Mouse (Mus musculus) layer of hippocampus, postnatal 14 days (tissue): ENCODE data around the gene Tmeff1. TPM values are rescaled to one million over a fixed set of nuclear protein-coding genes. Genes with fewer than 3 reads are reported as not detected.
A peak's percentile ranks its signal among the peaks of the same experiment; 100 is the strongest.

Experiments used
- DNase-seq, 2 experiments: peaks; one replicate each; pipeline ENCODE4 v3.0.0; 2021 to 2022; ENCODE audit warnings: low spot score in 2 of 2, mixed read lengths in 1 of 2
- long read RNA-seq, 2 experiments: library from polyadenylated mRNA; stranded (forward); transcript quantifications; one replicate each; pipeline ENCODE4 v2.0.0; 2021
- total RNA-seq, 2 experiments: library from RNA; stranded (reverse); gene quantifications; 2 replicates each; pipeline ENCODE4 v1.2.3; 2021

The Tmeff1 gene
- 100 to 1,000 TPM; 138 to 147 TPM for total RNA-seq
- long read RNA-seq, experiment 1, transcript Tmeff1-203 (10 exons, 1,426 nt) = major isoform, 59 of 124 reads
- long read RNA-seq, experiment 1, transcript Tmeff1-201 (10 exons, 2,461 nt) = minor isoform, 23 of 124 reads
- long read RNA-seq, experiment 1, partial matches to known transcripts = 7 of 124 reads
- long read RNA-seq, experiment 1, other reads (novel, unspliced or antisense) = 35 of 124 reads
- long read RNA-seq, experiment 2, transcript Tmeff1-201 (10 exons, 2,461 nt) = minor isoform, 26 of 160 reads
- long read RNA-seq, experiment 2, transcript Tmeff1-203 (10 exons, 1,426 nt) = major isoform, 75 of 160 reads
- long read RNA-seq, experiment 2, partial matches to known transcripts = 10 of 160 reads
- long read RNA-seq, experiment 2, other reads (novel, unspliced or antisense) = 49 of 160 reads

DNA sequence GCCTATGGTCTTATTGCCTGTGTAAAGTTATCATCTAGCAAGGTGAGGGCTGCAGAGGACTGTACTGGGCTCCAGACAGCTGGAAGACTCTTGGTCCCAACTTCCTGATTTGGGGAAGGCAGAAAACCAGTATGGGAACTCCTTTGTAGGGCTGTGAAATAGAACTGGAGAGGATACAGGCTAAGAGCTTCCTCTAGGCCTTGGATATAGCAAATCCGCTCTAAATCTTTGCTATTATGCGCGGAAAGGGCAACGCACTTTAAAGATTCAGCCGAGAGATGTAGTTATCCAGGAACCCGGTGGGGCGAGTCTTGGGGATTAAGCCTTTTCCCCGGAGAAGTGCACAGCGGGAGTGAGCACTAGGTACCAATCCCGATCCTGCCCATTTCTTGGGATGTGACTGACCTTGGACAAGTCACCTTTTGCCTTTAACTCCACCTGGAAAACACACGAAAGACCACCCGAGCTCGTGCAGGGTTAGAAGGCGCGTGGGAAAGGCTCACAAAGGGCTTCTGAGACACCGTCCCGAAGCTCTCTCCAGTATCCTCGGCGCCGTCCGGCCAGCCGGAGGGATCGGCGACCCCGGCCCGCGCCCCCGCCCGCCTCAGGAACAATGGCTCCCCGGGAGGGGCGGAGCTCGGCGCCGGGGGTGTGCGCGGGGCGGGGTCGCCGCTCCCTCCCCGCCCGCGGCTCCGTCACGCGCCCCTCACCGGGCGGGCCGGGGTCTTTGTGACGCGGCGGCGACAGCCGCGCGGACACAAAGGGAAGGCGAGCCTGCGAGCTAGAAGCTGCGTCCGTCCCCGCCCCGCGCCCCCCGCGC lies at the start of gene Tmeff1:
Tmeff1 (plus strand) TSS at position 754 of the 820 bp plus-strand sequence.
- peak; percentile 54 to 58 for DNase-seq

DNA sequence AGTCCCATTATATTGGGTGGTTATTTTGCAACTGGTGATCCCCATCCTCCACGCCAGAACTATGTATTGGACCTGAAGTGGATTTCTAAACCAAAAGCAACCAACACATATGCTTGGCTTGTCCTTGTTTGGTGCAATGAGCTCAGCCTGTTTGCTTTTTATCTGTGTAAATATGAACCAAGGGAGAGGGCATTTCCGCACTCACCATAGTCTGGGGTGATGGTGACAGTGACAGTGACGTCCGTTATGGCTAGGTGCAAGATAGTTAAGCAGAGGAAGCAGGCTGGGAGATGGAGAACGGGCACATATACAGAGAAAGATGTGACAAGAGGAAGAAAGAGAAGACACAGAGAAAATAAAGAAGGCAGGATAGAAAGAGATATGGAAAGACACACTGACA lies 48.7 kb upstream of the Tmeff1 start:
- no peak for DNase-seq

DNA sequence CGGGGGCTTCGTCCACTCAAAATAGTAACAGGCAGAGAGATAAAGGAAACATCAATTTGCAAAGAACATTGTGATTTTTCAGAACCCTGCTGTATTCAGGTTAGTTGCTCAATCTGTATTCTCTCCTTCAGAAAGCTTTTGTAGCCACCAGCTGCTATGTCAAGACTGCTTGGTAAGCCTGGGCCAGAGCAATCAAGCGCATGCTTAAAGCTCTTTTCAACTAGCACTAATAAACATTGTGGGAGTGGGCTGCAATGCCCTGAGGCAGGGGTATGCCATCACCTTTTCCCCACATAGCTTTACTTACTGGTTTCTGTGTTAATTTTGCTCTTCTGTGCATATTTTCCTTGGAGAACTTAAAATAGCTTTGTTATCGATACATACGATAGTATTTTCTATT lies 48.0 kb upstream of the Tmeff1 start:
- no peak for DNase-seq

DNA sequence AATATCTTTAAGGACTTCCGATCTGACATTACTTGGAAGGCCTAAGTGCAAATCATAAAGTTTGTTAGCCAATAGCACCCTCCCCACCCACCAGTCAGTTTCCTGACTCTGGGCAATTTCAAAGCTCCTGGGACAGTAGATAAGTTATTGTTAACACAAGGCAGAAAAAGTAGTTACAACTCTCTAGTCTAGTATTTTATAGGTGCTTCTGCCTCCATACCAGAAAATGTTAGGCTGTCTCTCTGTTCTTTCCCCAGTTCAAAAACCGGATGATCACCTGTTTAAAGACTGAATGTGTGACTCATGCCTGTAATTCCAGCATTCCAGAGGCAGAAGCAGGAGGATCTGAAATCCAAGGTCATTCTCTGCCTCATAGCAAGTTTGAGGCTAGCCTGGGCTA lies 46.4 kb upstream of the Tmeff1 start:
- no peak for DNase-seq

DNA sequence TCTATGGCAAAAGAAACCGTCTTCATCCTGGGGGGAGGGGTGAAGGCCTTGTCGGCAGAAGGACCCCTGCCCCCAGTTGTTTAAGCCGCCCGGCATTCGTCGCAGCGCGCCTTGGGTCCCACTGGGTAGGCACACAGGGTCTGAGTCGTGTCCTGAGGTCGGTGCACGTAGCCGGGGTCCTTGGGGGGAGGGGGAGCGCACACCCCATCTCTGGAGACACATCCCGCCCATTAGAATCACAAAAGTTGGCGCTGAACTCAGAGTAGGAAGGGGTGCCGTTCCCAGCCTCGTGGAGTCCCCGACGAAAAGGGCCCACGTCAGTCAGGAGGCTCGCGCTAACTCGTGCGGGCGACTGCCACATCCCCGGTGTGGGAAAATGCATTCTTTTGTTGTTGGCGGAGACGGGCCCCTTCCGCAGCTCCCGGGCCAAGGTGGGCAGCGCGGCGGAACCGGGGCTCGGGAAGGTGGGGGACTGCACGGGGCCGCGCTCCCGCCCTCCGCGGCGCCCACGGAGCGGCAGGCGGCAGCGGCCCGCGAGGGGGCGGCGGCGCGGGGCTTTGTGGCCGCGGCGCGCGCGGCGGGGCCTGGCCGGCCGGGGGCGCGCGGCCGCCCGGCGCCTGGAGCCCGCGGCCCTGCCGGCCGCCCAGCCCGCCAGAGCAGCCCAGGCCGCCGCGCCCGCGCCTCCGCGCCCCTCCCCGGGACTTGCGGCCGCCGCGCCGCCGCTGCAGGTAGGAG lies 45.0 kb upstream of the Tmeff1 start, which contains the start of gene Msantd3:
Msantd3 (plus strand) TSS at position 95 of the 735 bp plus-strand sequence.
- DNase-seq = peak; percentile 55 to 58

DNA sequence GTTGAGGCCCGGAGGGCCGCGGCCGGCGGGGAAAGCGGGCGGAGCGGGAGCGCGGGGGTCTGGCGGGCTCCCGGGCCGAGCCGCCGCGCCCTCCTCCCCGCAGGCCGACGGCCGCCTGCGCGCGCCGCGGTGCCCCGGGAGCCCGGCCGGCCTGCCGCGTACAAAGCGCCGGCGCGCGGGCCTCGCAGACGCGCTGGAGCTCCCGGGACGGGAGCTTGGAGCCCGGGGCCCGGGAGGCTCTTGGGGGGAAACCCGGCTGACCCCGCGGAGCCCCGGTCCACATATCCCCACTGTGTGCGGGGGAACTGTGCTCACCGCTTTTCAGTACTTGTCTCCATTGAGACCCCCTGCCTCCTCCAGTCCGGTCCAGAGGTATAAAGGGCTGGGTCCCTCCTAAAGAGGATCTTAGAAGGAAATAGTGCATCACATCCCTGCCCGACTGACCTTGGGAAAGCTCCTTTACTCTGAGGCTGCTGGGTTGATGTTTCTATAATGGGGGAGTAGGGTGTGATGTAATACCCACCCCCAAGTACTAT lies 44.3 kb upstream of the Tmeff1 start:
- DNase-seq = no peak

DNA sequence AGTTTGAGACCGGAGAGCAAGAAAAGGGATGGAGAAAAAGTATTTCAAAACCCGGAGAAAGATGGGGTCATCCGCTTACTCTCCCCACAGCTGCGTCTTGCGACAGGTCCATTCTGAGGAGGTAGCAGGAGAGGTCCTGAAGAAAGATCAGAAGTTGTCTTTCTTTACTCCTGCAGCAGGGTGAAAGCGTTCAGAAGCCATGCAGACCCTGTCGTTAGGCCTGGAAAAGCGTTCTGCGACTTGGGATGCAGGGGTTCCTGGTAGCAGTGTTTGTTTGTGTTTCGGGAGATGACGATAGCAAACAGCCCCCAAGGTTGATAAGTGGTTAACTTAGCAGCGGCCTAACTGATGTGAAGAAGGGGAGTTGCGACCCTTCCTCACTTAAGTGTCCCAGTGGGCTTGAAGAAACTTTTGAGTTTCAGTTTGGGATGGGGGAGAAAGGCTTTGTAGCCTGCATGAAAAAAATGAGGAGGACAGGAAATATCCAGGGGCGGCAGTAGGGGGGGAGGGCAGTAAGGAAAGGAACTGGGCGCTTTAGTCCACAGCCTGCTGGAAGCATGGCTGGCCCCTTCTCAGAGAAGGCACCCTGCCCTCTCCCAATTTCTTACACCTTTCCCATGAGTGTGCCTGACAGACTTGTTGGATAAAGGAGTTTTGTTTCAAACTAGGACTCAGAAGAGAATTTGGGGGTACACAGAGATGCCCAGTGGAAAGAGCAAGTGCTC lies 43.3 kb upstream of the Tmeff1 start:
- no peak for DNase-seq

DNA sequence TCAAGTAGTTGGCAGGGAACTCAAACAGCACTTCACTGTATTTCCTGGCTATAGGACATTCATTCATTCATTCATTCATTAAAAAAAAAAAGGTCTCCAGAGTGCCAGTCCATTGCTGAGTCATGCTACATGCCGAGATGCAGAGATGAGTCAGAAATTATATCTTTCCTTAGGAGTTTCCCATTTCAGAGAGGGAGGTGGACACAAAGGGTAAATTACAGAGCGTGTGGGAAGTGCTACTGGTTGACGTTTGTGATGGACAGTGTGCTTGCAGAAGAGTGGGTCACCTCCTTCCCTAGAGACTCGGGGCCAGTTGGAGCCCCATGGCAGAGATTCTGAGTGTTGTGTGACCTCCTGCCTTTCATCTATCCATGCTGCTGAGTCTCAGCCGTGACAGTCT lies 42.6 kb upstream of the Tmeff1 start:
- DNase-seq = no peak

DNA sequence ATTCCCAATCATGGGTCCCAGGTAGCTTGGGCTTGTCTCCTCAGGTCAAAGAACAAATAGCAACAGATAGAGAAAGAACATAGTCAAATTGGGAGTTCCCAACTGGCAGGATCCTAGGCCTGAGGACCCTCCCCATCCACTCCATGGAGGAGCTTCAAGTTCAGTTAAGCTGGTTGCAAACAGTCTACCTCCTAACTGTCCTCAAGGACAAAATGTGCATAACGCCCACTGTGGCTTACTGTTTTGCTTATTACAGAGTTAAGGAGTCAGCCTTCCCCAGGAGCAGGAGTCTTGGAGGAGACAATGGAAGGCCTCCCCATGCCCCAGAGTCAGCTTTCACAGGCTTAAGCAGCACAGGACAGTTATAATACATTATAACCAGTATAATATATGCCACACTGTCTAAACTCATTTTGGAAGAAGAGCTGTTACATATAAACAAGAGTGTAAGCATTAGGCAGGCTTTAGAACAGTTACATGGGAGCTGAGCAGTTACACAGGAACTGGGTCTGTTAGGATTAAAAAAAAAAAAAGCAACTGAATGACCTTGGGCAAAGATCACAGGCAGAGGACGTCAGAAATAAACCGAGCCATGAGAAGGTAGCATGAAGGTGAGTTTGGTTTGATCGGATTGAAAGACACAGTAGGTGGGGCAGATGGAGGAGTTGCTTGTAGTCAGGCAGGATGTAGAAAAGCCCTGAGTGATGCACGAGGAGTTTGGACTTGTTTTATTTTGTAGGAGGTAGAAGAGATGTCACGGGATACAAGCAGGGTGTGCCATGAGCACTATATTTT lies 41.7 kb upstream of the Tmeff1 start:
- no peak for DNase-seq

DNA sequence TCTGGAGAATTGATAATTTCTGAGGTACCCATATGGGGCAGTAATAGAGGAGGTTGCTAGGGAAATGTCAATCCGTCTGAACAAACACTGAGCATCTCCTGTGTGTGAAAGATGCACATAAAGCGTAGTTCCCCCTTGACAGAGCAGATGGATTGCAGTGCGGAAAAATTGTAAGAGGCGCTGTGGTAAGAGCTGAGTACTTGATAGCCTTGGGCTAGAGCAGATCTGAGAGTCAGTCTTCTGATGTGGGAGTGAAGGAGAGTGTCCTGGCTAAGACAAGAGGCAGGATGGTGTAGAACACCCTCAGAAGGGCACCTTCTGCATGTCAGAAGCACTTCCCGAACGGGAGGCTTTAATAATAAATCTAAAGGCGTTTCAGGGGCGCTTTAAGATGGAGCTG lies 40.8 kb upstream of the Tmeff1 start:
- DNase-seq = no peak

DNA sequence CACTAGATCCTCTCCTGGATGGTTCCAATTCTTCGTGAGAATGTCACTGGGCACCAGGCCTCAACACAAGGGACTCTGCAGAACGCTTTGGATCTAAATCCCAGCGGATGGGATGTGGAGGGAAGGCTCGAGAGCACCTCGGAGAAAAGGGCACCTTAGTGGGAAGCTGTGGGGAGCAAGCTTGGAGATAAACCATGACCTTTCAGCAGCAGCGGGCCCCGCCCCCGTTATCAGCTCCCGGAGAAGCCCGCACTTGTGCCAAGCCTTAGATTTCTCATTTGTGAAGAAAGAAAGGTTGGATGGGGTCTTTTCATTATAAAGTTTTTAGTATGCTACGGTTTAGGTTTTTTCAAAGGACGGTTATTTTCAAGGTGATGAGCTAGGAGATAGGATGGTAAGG lies 39.0 kb upstream of the Tmeff1 start:
- DNase-seq = no peak

DNA sequence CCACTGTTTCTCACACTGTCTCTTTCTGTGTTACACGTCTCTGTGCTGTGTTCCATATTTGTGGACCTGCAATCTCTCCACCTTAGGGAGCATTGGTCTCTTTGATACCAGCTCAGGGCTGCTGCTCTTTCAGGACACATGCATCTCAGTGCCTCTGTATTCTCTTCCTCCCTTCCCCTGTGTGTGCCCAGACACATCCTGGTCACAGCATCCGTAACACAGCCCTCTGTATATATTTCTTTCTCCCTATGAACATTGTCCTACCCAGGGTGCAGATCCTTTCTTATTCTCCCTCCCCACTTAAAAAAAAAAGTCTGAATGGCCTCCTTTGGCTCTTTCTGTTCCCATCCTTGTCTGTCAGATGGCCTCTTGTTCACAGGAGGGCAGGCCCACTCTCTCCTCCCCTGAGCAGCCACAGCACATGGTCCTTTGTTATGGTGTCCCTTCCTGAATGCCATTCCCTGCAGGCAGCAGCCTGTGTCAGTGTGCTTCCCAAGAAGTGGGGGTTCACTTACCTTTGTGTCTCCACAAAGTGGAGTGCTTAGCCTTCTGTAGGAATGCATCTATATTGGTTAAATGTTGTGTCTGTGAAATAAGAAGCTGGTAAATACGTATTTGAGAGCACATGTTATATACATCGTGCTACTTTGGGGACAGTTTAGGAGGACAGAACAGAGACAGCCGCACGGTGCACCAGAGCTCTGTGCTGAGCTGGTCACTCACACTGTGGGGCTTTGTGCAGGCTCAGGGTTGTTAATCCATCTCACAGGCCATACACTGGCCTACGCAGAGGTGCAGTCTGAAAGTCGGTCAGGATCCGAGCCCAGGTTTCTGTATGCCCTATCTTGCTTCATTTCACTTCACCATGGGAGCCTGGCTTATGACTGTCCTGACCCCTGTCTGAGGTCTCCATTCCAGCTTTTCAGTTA lies 38.1 kb upstream of the Tmeff1 start:
- DNase-seq = no peak

DNA sequence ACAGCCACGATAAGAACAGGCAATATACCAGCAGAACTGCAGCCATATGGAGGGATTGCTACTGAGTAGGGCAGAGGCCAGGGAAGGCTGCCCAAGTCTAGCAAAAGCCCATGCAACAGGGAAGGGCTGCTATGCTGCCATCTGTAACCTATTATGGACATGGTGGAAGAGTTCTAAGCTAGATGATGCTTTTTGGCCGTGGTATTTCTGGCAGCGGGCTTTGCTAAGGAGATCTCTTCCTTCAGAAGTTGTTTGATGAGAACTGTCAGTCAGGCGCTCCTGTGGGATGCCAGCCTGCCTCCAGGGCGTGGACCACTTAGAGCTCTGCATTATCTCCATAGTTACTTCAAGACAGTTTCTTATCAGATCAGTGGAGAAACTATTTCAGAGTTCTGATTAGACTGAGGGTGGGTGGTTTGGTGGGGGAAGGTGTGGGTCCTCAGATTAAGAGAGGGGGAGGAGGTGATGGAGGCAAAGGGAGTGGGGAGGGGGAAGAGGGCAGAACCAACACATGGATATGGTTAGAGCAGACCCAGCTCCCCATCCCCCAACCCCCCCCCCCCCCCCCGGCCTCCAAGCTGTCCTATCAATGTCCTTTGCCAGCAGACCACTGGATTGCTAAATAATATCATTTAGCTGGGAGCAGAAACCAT lies 36.5 kb upstream of the Tmeff1 start:
- DNase-seq = no peak

DNA sequence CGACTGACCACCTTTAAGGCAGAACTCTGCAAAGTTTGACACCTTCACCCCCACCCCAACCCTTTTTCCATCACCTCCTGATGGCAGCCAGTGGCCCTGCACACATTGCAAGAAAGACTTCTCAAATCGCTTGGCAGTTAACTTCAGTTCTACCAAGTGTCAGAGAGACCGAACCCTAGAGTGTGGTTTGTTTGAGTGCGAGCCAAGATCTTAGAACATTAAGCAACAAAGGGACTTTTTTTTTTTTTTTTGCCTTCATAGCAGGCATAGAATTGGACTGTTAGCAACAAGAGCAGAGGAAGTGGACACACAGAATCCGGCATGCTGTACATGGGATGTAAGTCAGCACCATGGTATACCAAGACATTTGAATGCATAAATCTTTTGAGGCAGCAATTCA lies 35.3 kb upstream of the Tmeff1 start:
- no peak for DNase-seq

DNA sequence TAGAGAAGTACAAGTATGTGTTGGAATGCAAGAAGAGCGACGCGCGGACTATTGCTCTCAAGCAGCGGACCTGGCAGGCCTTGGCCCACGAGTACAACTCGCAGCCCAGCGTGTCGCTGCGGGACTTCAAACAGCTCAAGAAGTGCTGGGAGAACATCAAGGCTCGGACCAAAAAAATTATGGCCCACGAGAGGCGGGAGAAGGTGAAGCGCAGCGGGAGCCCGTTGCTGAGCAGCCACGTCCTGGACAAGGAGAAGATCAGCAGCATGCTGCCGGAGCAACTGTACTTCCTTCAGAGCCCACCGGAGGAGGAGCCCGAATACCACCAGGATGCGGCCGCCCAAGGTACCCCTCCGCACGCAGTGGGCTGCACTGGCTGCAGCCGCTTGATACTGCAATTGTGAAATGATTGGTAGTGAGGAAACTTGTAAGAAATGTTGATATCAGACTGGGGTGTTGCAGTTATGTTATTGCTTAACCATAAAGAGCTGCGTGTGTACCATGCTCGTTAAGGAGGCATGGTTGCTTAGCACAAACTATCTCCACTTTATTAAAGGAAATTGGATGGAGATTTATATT lies 32.4 kb upstream of the Tmeff1 start:
- DNase-seq = peak in 1 of 2 experiments; percentile 46

DNA sequence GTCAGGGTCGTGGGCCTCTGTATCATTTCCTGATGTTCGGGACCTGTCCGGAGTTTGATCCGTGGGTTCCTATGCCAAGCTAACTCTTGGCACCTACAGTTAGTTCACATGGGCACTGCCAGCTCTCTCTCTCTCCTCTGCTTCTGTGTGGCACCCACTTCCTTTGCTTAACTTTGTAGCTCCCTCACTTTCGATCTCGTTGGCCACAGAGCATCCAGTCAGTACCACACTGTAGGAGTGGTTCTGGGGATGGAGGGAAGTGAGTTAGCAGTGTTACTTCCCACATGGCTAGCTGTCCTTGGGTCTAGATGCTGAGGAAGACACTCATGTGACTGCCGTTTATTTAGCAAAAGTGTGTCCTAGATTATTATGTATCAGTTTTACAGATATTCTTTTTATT lies 30.8 kb upstream of the Tmeff1 start:
- DNase-seq = no peak

DNA sequence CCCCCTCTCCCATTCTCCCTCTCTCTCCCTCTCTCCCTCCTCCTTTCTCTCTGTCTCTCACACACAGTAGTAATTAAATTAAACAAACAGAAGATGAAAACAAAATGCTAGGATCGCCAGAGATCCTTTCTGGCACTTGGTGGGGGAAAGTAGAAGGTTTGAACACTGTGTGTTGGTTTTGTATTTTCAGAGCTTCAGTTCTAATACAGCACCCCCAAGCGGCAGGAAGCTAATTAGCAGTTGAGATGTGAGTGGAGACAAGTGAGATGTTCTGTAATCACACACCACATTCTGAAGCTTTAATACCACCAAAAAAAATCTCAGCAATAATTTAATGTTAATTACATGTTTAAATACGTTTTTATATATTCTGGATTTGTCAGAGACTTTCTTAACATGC lies 29.2 kb upstream of the Tmeff1 start:
- peak in 1 of 2 experiments; percentile 69 for DNase-seq

DNA sequence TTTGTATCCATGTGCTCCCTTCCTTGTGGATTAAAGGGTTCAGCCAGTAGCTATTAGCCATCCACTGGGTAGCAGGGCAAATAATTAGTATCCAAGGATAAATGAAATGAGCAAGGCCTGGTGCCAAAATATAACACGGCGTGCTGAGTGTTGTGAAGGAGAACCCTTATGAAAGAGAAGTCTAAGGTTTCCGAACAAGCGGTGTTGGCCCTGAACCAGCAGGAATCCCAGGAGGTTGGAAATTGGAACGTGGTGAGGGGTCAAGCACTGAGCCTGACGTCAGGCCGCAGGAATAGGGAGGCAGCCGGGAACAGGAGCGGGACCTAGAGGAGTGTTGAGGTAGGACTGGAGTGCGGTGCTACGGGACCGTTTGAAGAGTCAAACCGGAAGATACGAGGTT lies 25.3 kb upstream of the Tmeff1 start:
- no peak for DNase-seq
